Mouse (Mus musculus) thymus, adult 2 months (tissue): Measurements from ENCODE around the gene Srcap. TPM values are rescaled to one million over a fixed set of nuclear protein-coding genes. Genes with fewer than 3 reads are reported as not detected.

Experiments used
- DNase-seq: peaks from one replicate; pipeline ENCODE4 v3.0.0; 2021
- H3K27ac ChIP-seq: fragments of 200-500 bp; 2 replicates; pipeline ENCODE4 v1.5.1; 2012; ENCODE audit warnings: low read length, control low read depth; ENCODE audit not compliant: control insufficient read depth, insufficient read depth
- H3K27me3 ChIP-seq: fragments of 200-500 bp; 2 replicates; pipeline ENCODE4 v1.6.1; 2012; ENCODE audit warnings: mild to moderate bottlenecking, low read length, moderate library complexity, mixed read lengths; ENCODE audit not compliant: control insufficient read depth, insufficient read depth
- H3K36me3 ChIP-seq: fragments of 200-500 bp; 2 replicates; pipeline ENCODE4 v1.6.1; 2012; ENCODE audit warnings: mild to moderate bottlenecking, low read length, moderate library complexity; ENCODE audit not compliant: control insufficient read depth, insufficient read depth
- H3K4me1 ChIP-seq: fragments of 200-500 bp; replicated peaks from 2 replicates; pipeline ENCODE4 v1.6.1; 2012; ENCODE audit warnings: low read length; ENCODE audit not compliant: control insufficient read depth, insufficient read depth
- H3K4me3 ChIP-seq: fragments of 200-500 bp; 2 replicates; pipeline ENCODE4 v1.5.1; 2012; ENCODE audit warnings: mild to moderate bottlenecking, low read length, control low read depth, moderate library complexity; ENCODE audit not compliant: control insufficient read depth, insufficient read depth
- CTCF ChIP-seq: fragments of 200-500 bp; IDR thresholded peaks from 2 replicates; pipeline ENCODE4 v1.5.1; 2012; ENCODE audit warnings: mild to moderate bottlenecking, control low read depth, low read length, moderate library complexity, borderline replicate concordance; ENCODE audit not compliant: control insufficient read depth, poor library complexity, insufficient read depth; ENCODE audit errors: extremely low read depth
- POLR2A ChIP-seq: fragments of 200-500 bp; IDR thresholded peaks from 2 replicates; pipeline ENCODE4 v1.6.1; 2012; ENCODE audit warnings: mild to moderate bottlenecking, low read length, control low read depth, moderate library complexity; ENCODE audit not compliant: control insufficient read depth, poor library complexity, insufficient read depth; ENCODE audit errors: extremely low read depth
- WGBS: fragments of 180-500 bp; shearing (Covaris S2); methylation state at CpG from one replicate; pipeline ENCODE4 v1.1.7; 2018; 5-methylcytosine and 5-hydroxymethylcytosine counted together
- polyA plus RNA-seq: library from polyadenylated mRNA; depleted of rRNA; stranded (reverse); fragments of >200 nt; gene quantifications from 2 replicates; pipeline ENCODE4 v1.2.3, GENCODE M21; 2012; rRNA removed

Srcap gene
- polyA plus RNA-seq, 1 experiment = 92.3 TPM

DNA sequence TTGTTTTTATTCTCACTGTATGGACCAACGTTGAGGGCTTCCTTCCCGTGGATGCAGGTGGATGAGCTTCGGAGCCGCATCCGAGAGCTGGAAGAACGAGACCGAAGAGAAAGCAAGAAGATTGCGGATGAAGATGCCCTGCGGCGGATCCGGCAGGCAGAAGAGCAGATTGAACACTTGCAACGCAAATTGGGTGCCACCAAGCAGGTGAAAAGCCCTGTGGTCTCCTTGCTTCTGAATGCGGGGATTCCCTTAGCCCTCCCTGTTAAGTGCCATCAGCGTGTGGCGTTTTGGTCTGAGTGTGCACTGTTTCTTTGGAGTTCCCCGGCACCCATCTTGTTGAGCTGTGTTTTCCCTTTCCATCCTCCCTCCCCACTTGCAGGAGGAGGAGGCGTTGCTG is 85.0 kb downstream of the Srcap start:
- Histone ChIP-seq H3K27me3 (no peaks in the 10 kb centered on the region), H3K27ac (no peak overlapping the region), H3K4me3 (no peak overlapping the region), H3K4me1 (no peaks in the 10 kb centered on the region), H3K36me3 (peaks cover 91% of the 10 kb centered on the region)
- WGBS = 95% methylated on average over 17 of the region's 17 CpGs
- no peak for DNase-seq
- TF ChIP-seq POLR2A (no peak), CTCF (no peak)

DNA sequence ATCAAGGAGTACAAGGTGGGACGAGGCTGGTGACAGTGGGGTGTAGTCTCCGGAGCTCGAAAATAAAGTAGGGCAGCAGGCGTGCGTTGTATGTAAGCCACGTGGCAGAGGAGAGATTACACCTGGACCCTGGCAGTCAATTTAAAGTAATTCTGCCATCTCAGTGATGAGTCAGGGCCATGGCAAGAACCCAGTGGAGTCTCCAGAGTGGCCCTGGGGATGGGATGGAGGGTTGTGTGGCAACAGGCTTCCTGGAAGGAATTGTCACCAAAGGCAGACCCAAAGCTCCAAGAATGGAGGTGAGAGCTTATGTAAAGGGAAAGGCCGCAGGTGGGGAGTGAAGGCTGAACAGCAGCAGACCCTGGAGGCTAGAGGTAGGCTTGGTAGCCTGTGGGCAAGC is 88.8 kb downstream of the Srcap start:
- Histone ChIP-seq H3K27ac (no peak overlapping the region), H3K4me3 (no peak overlapping the region), H3K36me3 (peaks cover 75% of the 10 kb centered on the region), H3K27me3 (no peaks in the 10 kb centered on the region), H3K4me1 (no peaks in the 10 kb centered on the region)
- WGBS = 98% methylated on average over 7 of the region's 7 CpGs
- no peak for DNase-seq
- TF ChIP-seq POLR2A (no peak), CTCF (no peak)

DNA sequence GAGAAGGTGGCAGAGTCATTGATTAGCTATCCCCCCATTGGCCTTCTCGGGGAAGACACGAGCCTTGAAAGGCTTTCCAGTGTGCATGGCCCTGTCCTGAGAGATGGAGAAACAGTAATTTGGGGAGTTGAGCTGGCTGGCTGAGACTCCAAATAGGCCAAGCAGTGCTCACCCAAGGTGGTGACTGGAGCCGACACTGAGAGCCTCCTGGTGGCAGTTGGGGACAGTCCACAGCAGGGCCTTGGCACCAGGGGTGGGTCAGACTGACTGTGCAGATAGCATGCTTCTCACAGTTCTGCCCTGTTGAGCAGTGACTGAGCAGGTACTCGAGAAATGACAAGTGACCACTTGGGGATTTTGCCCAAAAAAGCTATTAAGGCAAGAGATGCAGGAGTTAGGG is 90.0 kb downstream of the Srcap start:
- no peak for TF ChIP-seq POLR2A
- Histone ChIP-seq H3K27me3 (no peaks in the 10 kb centered on the region), H3K4me3 (no peak overlapping the region), H3K4me1 (no peaks in the 10 kb centered on the region), H3K36me3 (peaks cover 64% of the 10 kb centered on the region), H3K27ac (no peak overlapping the region)
- DNase-seq = no peak
- WGBS = 96% methylated on average over 4 of the region's 4 CpGs

DNA sequence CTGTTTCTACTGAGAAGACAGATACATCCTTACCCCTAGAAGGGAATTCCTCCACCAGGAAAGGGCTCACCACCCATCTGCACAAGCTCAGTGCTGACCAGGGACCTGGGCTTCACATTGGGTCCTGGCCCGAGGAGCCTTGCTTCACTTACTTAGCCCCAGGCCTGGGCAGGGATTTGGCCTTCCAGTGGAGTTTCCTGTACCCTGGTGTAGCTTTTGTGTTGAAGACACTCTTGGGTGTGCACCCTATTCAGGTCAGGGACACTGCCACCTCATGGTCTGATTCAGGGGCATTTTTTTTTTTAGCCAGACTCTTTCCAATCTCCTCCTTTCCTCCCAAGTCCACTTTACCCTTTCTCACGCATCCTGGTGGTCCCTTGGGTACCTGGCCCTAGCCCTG is 91.1 kb downstream of the Srcap start:
- Histone ChIP-seq H3K4me1 (no peaks in the 10 kb centered on the region), H3K27ac (no peak overlapping the region), H3K4me3 (no peak overlapping the region), H3K27me3 (no peaks in the 10 kb centered on the region), H3K36me3 (peaks cover 52% of the 10 kb centered on the region)
- no peak for DNase-seq
- TF ChIP-seq POLR2A (no peak), CTCF (no peak)
- WGBS = 93% methylated on average over 2 of the region's 2 CpGs

DNA sequence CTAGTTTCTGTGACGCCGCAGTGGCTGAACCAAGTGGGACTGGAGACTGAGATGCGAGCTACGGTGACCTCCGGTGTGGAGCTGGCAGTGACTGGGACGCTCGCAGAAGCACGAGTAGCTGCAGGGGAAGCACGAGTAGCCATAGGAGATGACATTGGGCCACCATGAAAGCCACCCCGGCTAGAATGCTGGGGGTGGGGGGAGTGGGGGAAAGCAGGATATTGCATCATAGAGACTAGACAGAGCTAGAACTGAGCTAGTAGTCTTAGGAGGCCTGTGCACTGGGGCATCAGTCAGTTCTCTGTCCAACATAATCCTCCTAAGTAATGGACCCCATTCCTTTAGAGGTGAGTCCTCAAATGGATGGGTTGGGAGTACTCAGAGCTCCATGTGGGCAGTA is 92.5 kb downstream of the Srcap start:
- 94% methylated on average over 10 of the region's 10 CpGs for WGBS
- Histone ChIP-seq H3K4me3 (no peak overlapping the region), H3K36me3 (peaks cover 45% of the 10 kb centered on the region), H3K27me3 (no peaks in the 10 kb centered on the region), H3K4me1 (no peaks in the 10 kb centered on the region), H3K27ac (no peak overlapping the region)
- TF ChIP-seq CTCF (no peak), POLR2A (no peak)
- DNase-seq = no peak

DNA sequence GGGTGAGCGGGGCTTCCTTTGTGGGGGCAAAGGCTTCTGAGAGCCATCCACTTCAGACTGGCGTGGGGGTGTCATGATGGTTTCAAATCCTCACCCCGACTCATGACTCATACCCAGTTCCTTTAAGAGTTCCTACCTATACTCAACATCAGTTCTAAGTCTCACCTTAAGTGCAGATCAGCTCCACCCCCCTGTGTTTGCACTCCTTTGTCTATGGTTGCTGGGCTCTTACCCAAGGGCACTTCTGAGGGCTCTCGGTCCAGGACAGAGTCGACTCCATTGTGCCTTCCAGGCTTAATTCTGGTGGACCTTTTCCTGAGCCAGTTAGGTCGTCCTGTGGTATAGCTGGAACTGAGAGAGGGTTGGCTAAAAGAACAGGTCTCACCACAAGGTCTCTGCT is 95.4 kb downstream of the Srcap start:
- no peaks in the 10 kb centered on the region for H3K4me1 ChIP-seq
- peaks cover 26% of the 10 kb centered on the region for H3K36me3 ChIP-seq
- TF ChIP-seq CTCF = no peak
- no peak for TF ChIP-seq POLR2A
- H3K27ac ChIP-seq = no peak overlapping the region
- no peak overlapping the region for H3K4me3 ChIP-seq
- 89% methylated on average over 6 of the region's 6 CpGs for WGBS
- no peaks in the 10 kb centered on the region for H3K27me3 ChIP-seq
- no peak for DNase-seq

Other genes with a start within 250 kb of the Srcap start
- gene Sephs2, start 237.9 kb upstream of the Srcap start, polyA plus RNA-seq = 37.2 and 46.3 TPM in 2 replicates
- gene Itgal, start 215.7 kb upstream of the Srcap start, polyA plus RNA-seq = 353 and 356 TPM in 2 replicates
- gene Zfp768, start 166.4 kb upstream of the Srcap start, polyA plus RNA-seq = 8.6 and 11.1 TPM in 2 replicates
- gene Zfp747, start 135.9 kb upstream of the Srcap start, polyA plus RNA-seq = 14.4 and 15.2 TPM in 2 replicates
- gene 9130019O22Rik, start 124.8 kb upstream of the Srcap start, polyA plus RNA-seq = 5.9 and 6.4 TPM in 2 replicates
- 8.4 and 10.2 TPM in 2 replicates for gene E430018J23Rik, start 118.4 kb upstream of the Srcap start, polyA plus RNA-seq
- 9.0 and 10.7 TPM in 2 replicates for gene Zfp764, start 105.2 kb upstream of the Srcap start, polyA plus RNA-seq
- gene Zfp688, start 89.9 kb upstream of the Srcap start, polyA plus RNA-seq = 28.0 and 28.7 TPM in 2 replicates
- 8.1 and 9.4 TPM in 2 replicates for gene Zfp689, start 62.8 kb upstream of the Srcap start, polyA plus RNA-seq
- 191 and 212 TPM in 2 replicates for gene Prr14, start 52.4 kb upstream of the Srcap start, polyA plus RNA-seq
- 122 and 128 TPM in 2 replicates for gene Fbrs, start 32.8 kb upstream of the Srcap start, polyA plus RNA-seq
- gene Gm42715, start 7.6 kb downstream of the Srcap start, polyA plus RNA-seq = 10.4 and 14.1 TPM in 2 replicates
- 12.5 and 12.8 TPM in 2 replicates for gene Tmem265, start 49.4 kb downstream of the Srcap start, polyA plus RNA-seq
- gene Phkg2, start 61.4 kb downstream of the Srcap start, polyA plus RNA-seq = 193 and 202 TPM in 2 replicates
- 1.5 and 2.9 TPM in 2 replicates for gene Ccdc189, start 76.6 kb downstream of the Srcap start, polyA plus RNA-seq
- gene Rnf40, start 76.8 kb downstream of the Srcap start, polyA plus RNA-seq = 65.9 and 67.4 TPM in 2 replicates
- 27.7 and 33.1 TPM in 2 replicates for gene Zfp629, start 103.8 kb downstream of the Srcap start, polyA plus RNA-seq
- gene Bcl7c, start 196.9 kb downstream of the Srcap start, polyA plus RNA-seq = 61.2 and 76.1 TPM in 2 replicates
- 15.8 and 16.3 TPM in 2 replicates for gene Ctf1, start 200.8 kb downstream of the Srcap start, polyA plus RNA-seq
- not detected in 2 replicates for gene Ctf2, start 220.2 kb downstream of the Srcap start, polyA plus RNA-seq
- gene Fbxl19, start 232.6 kb downstream of the Srcap start, polyA plus RNA-seq = 38.9 and 43.7 TPM in 2 replicates